Mouse (Mus musculus) layer of hippocampus, adult 11-12 months (tissue): ENCODE data around the gene Stoml1.

Source experiments
- DNase-seq: peaks from one replicate; pipeline ENCODE4 v3.0.0; 2022; ENCODE audit warnings: low spot score

The Stoml1 gene

GRCm38 (mm10) chr9:58253033-58253804, at the start of gene Stoml1:
Gene Stoml1, plus strand, starts transcription at chr9:58253164.
- peak; percentile 93 for DNase-seq

GRCm38 (mm10) chr9:58203516-58204447, 49.2 kb upstream of the Stoml1 start, which contains the start of the genes Islr and Islr2:
Gene Islr, minus strand, starts transcription at chr9:58204306.
Gene Islr2, minus strand, starts transcription at chr9:58204319.
- peak; percentile 64 for DNase-seq

GRCm38 (mm10) chr9:58204448-58205000, 48.4 kb upstream of the Stoml1 start:
- DNase-seq, result peak; percentile 92

- DNase-seq, result peak; percentile 45
Measured at GRCm38 (mm10) chr9:58206013-58206412, 47.0 kb upstream of the Stoml1 start.

- DNase-seq, result no peak
Measured at GRCm38 (mm10) chr9:58209462-58210303, 43.3 kb upstream of the Stoml1 start.

GRCm38 (mm10) chr9:58210304-58210627, 42.7 kb upstream of the Stoml1 start:
- no peak for DNase-seq

GRCm38 (mm10) chr9:58213377-58213776, 39.6 kb upstream of the Stoml1 start:
- no peak for DNase-seq

- no peak for DNase-seq
Measured at GRCm38 (mm10) chr9:58213865-58214264, 39.1 kb upstream of the Stoml1 start.

- DNase-seq, result no peak
Measured at GRCm38 (mm10) chr9:58214519-58215180, 38.3 kb upstream of the Stoml1 start.

GRCm38 (mm10) chr9:58216402-58216801, 36.6 kb upstream of the Stoml1 start:
- DNase-seq, result peak; percentile 32

GRCm38 (mm10) chr9:58218539-58218938, 34.4 kb upstream of the Stoml1 start:
- no peak for DNase-seq

- no peak for DNase-seq
Measured at GRCm38 (mm10) chr9:58220218-58220903, 32.6 kb upstream of the Stoml1 start.

GRCm38 (mm10) chr9:58224356-58224755, 28.6 kb upstream of the Stoml1 start:
- no peak for DNase-seq

- DNase-seq, result peak; percentile 43
Measured at GRCm38 (mm10) chr9:58225915-58226913, 26.8 kb upstream of the Stoml1 start.

- no peak for DNase-seq
Measured at GRCm38 (mm10) chr9:58228777-58229466, 24.0 kb upstream of the Stoml1 start.

GRCm38 (mm10) chr9:58231746-58232145, 21.2 kb upstream of the Stoml1 start:
- no peak for DNase-seq

GRCm38 (mm10) chr9:58232374-58232773, 20.6 kb upstream of the Stoml1 start:
- no peak for DNase-seq

- DNase-seq, result no peak
Measured at GRCm38 (mm10) chr9:58234502-58235015, 18.4 kb upstream of the Stoml1 start.
